Mouse (Mus musculus) liver, embryonic 14.5 days (tissue): Measurements from ENCODE around the gene Mchr1. TPM values are rescaled to one million over a fixed set of nuclear protein-coding genes. Genes with fewer than 3 reads are reported as not detected.

Experiments
- ATAC-seq: fragments of 200-750 bp; cut with Nextera tagmentation; 2 replicates; pipeline ENCODE4 v1.8.0; 2017; ENCODE audit warnings: moderate number of reproducible peaks, mild to moderate bottlenecking, moderate library complexity; ENCODE audit not compliant: insufficient read depth
- DNase-seq, 3 experiments: peaks; one replicate each; pipeline ENCODE4 v3.0.0-alpha.2; 2012 to 2013; ENCODE audit warnings: low read depth in 3 of 3, low spot score in 3 of 3
- H3K27ac ChIP-seq: fragments of 300-500 bp; sonication (generic); 2 replicates; pipeline ENCODE4 v1.5.1; 2014; ENCODE audit warnings: moderate library complexity, mild to moderate bottlenecking, control low read depth, inconsistent platforms
- H3K27me3 ChIP-seq: fragments of 300-500 bp; sonication (generic); 2 replicates; pipeline ENCODE4 v1.6.1; 2014; ENCODE audit warnings: mild to moderate bottlenecking, low read length, moderate library complexity; ENCODE audit not compliant: control insufficient read depth, insufficient read depth
- H3K36me3 ChIP-seq: fragments of 300-500 bp; sonication (generic); replicated peaks from 2 replicates; pipeline ENCODE4 v1.6.1; 2014; ENCODE audit warnings: low read depth; ENCODE audit not compliant: control insufficient read depth, insufficient read depth
- H3K4me1 ChIP-seq, 2 experiments: fragments of 200-500 bp in 1 of 2; fragments of 300-500 bp in 1 of 2; sonication (generic) in 1 of 2; replicated peaks; 2 replicates each; pipeline ENCODE4 v1.6.1; 2012 to 2014; ENCODE audit warnings: antibody characterized with exemption in 1 of 2, inconsistent platforms in 1 of 2, low read length in 1 of 2; ENCODE audit not compliant: control insufficient read depth in 2 of 2, insufficient read depth in 2 of 2
- H3K4me2 ChIP-seq: fragments of 300-500 bp; sonication (generic); 2 replicates; pipeline ENCODE4 v1.6.1; 2014; ENCODE audit warnings: low read depth, mild to moderate bottlenecking, control low read depth, moderate library complexity
- H3K4me3 ChIP-seq, 2 experiments: fragments of 200-500 bp in 1 of 2; fragments of 300-500 bp in 1 of 2; sonication (generic) in 1 of 2; 2 replicates each; pipeline ENCODE4 v1.5.1; 2012 to 2014; ENCODE audit warnings: low read depth in 2 of 2, low read length in 2 of 2, mild to moderate bottlenecking in 2 of 2, control low read depth in 1 of 2, inconsistent platforms in 1 of 2, moderate library complexity in 1 of 2; ENCODE audit not compliant: insufficient read depth in 1 of 2
- H3K9ac ChIP-seq: fragments of 300-500 bp; sonication (generic); replicated peaks from 2 replicates; pipeline ENCODE4 v1.6.1; 2014; ENCODE audit warnings: mild to moderate bottlenecking, control low read depth, moderate library complexity
- H3K9me3 ChIP-seq: fragments of 300-500 bp; sonication (generic); 2 replicates; pipeline ENCODE4 v1.6.1; 2016; ENCODE audit warnings: low read length, mixed read lengths; ENCODE audit not compliant: control insufficient read depth
- CTCF ChIP-seq: IDR thresholded peaks from 2 replicates; pipeline ENCODE4 v1.5.1; 2016; ENCODE audit warnings: antibody characterized with exemption, low read depth, control low read depth
- EP300 ChIP-seq: IDR thresholded peaks from 2 replicates; pipeline ENCODE4 v1.6.1; 2016; ENCODE audit warnings: antibody characterized with exemption, low read depth
- WGBS: fragments of 180-500 bp; shearing (Covaris S2); extraction: QIAGEN DNeasy Blood & Tissue Kit; methylation state at CpG from one replicate; pipeline ENCODE4 v1.1.7; 2014; ENCODE audit not compliant: insufficient replicate concordance; 5-methylcytosine and 5-hydroxymethylcytosine counted together
- polyA plus RNA-seq, 2 experiments: library from polyadenylated mRNA; depleted of rRNA in 1 of 2; stranded (reverse) in 1 of 2; unstranded in 1 of 2; fragments of >200 nt; fragmentation: Nextera tagmentation in 1 of 2; extraction: Ambion mirVana in 1 of 2; gene quantifications; 2 replicates each; pipeline versions ENCODE4 v1.2.1 to v1.2.3; 2012 to 2014

The Mchr1 gene
- polyA plus RNA-seq, 2 experiments: 0.11 TPM; not detected in 1

- ATAC-seq (no peak), DNase-seq (no peak)
- H3K27ac ChIP-seq: no peak overlapping the region
- peaks cover 0 to 4% of the 10 kb centered on the region in 2 experiments; a peak in 2 of 4 replicates for H3K4me1 ChIP-seq
- no peak overlapping the region for H3K4me3 ChIP-seq
- WGBS: 36% methylated on average over 4 of the region's 4 CpGs
- no peaks in the 10 kb centered on the region for H3K9me3 ChIP-seq
- TF ChIP-seq EP300: no peak
- TF ChIP-seq CTCF: no peak
- no peaks in the 10 kb centered on the region for H3K36me3 ChIP-seq
- H3K4me2 ChIP-seq: no peak overlapping the region
- H3K9ac ChIP-seq: no peak overlapping the region
- H3K27me3 ChIP-seq: no peaks in the 10 kb centered on the region
These were observed 17.4 kb downstream of the Mchr1 start for GRCm38 (mm10) chr15:81252626-81253174.

GRCm38 (mm10) chr15:81253585-81253984 lies 18.3 kb downstream of the Mchr1 start:
- DNase-seq: no peak
- H3K9me3 ChIP-seq: no peaks in the 10 kb centered on the region
- ATAC-seq: no peak
- no peak overlapping the region for H3K9ac ChIP-seq
- H3K27ac ChIP-seq: no peak overlapping the region
- no peaks in the 10 kb centered on the region for H3K36me3 ChIP-seq
- H3K4me3 ChIP-seq: no peak overlapping the region
- H3K4me1 ChIP-seq: no peaks in the 10 kb centered on the region
- no peak overlapping the region for H3K4me2 ChIP-seq
- 51% methylated on average over 2 of the region's 2 CpGs for WGBS
- no peaks in the 10 kb centered on the region for H3K27me3 ChIP-seq
- TF ChIP-seq EP300: no peak
- no peak for TF ChIP-seq CTCF

GRCm38 (mm10) chr15:81254113-81254640 lies 18.9 kb downstream of the Mchr1 start:
- Histone ChIP-seq H3K9ac (no peak overlapping the region), H3K27me3 (no peaks in the 10 kb centered on the region), H3K4me3 (no peak overlapping the region), H3K4me2 (no peak overlapping the region), H3K4me1 (no peaks in the 10 kb centered on the region), H3K27ac (no peak overlapping the region), H3K36me3 (no peaks in the 10 kb centered on the region), H3K9me3 (no peaks in the 10 kb centered on the region)
- no peak for DNase-seq
- ATAC-seq: no peak
- no peak for TF ChIP-seq CTCF
- TF ChIP-seq EP300: no peak
- WGBS: 55% methylated on average over 8 of the region's 8 CpGs

- Histone ChIP-seq H3K9me3 (no peaks in the 10 kb centered on the region), H3K4me2 (no peak overlapping the region), H3K36me3 (no peaks in the 10 kb centered on the region), H3K4me3 (no peak overlapping the region), H3K27ac (no peak overlapping the region), H3K4me1 (no peaks in the 10 kb centered on the region; a peak in 1 of 4 replicates), H3K27me3 (no peaks in the 10 kb centered on the region), H3K9ac (no peak overlapping the region)
- TF ChIP-seq CTCF: no peak
- no peak for TF ChIP-seq EP300
- WGBS: 38% methylated on average over 6 of the region's 6 CpGs
- DNase-seq: no peak
- no peak for ATAC-seq
These were observed 19.8 kb downstream of the Mchr1 start for GRCm38 (mm10) chr15:81255063-81255462.

- no peak for ATAC-seq
- no peak overlapping the region for H3K27ac ChIP-seq
- DNase-seq: no peak
- H3K27me3 ChIP-seq: no peaks in the 10 kb centered on the region
- H3K9ac ChIP-seq: no peak overlapping the region
- no peak overlapping the region for H3K4me2 ChIP-seq
- H3K9me3 ChIP-seq: no peaks in the 10 kb centered on the region
- TF ChIP-seq CTCF (no peak), EP300 (no peak)
- WGBS: 54% methylated on average over 9 of the region's 9 CpGs
- no peaks in the 10 kb centered on the region; a peak in 1 of 4 replicates for H3K4me1 ChIP-seq
- H3K4me3 ChIP-seq: no peak overlapping the region
- H3K36me3 ChIP-seq: no peaks in the 10 kb centered on the region
These were observed 23.0 kb downstream of the Mchr1 start for GRCm38 (mm10) chr15:81258296-81258695.
